In genomic region chr13:23429771-23430380, GRCm38 (mm10) we compare ENCODE assay signal across 9 mouse cellular contexts. TPM values are rescaled to one million over a fixed set of nuclear protein-coding genes. Genes with fewer than 3 reads are reported as not detected.
A peak's percentile ranks its signal among the peaks of the same experiment; 100 is the strongest.
DNase-seq lines count a peak whose midpoint lies in the region; ATAC-seq lines count a peak whose summit lies in the region.
"Had no signal": no experiment of that assay in that cellular context is flagged by ENCODE, and none has a peak within 500 bp of the region (broad histone marks: within the 10 kb centered on the region; RNA-seq: fewer than 3 reads in every experiment).

No protein-coding gene starts in this region.

- no peaks in the 10 kb centered on the region for H3K9me3 ChIP-seq in kidney, embryonic 14.5 days (ENCODE audit: control insufficient read depth, low read length)
- no peaks in the 10 kb centered on the region for H3K9me3 ChIP-seq in embryonic facial prominence, embryonic 11.5 days (replicated peaks; ENCODE audit: control insufficient read depth, low read length)
- no peaks in the 10 kb centered on the region for H3K9me3 ChIP-seq in intestine, embryonic 15.5 days
- no peaks in the 10 kb centered on the region for H3K9me3 ChIP-seq in neural tube, embryonic 12.5 days

- peak overlapping the region; percentile 84; the same call in 1 of the 2 replicates for H3K27ac ChIP-seq in kidney, embryonic 14.5 days (ENCODE audit: low read depth, low read length)
- H3K27ac ChIP-seq in embryonic facial prominence, embryonic 11.5 days (replicated peaks; ENCODE audit: low read depth, low read length) = no peak overlapping the region
- 0 out of 2 replicates have a peak overlapping the region, but pooled peaks have one; percentile 45 for H3K27ac ChIP-seq in intestine, embryonic 15.5 days
- no peak overlapping the region for H3K27ac ChIP-seq in neural tube, embryonic 12.5 days

- no peaks in the 10 kb centered on the region for H3K36me3 ChIP-seq in kidney, embryonic 14.5 days (ENCODE audit: control insufficient read depth, insufficient read depth, low read length)
- no peaks in the 10 kb centered on the region for H3K36me3 ChIP-seq in embryonic facial prominence, embryonic 11.5 days (replicated peaks; ENCODE audit: control insufficient read depth, insufficient read depth, low read depth, low read length)
- H3K36me3 ChIP-seq in intestine, embryonic 15.5 days = no peaks in the 10 kb centered on the region
- H3K36me3 ChIP-seq in neural tube, embryonic 12.5 days = no peaks in the 10 kb centered on the region

- peak overlapping the region; percentile 66; the same call in 1 of the 2 replicates for H3K9ac ChIP-seq in kidney, embryonic 14.5 days (ENCODE audit: low read depth, low read length)
- H3K9ac ChIP-seq in embryonic facial prominence, embryonic 11.5 days (replicated peaks; ENCODE audit: low read length) = peak overlapping the region; percentile 74
- H3K9ac ChIP-seq in intestine, embryonic 15.5 days = peak overlapping the region; percentile 48
- H3K9ac ChIP-seq in neural tube, embryonic 12.5 days = peak overlapping the region; percentile 61

- WGBS in kidney, embryonic 14.5 days = 37% methylated on average over 10 of the region's 10 CpGs
- WGBS in embryonic facial prominence, embryonic 11.5 days = 39% methylated on average over 10 of the region's 10 CpGs
- 25% methylated on average over 10 of the region's 10 CpGs for WGBS in intestine, embryonic 15.5 days
- 48% methylated on average over 10 of the region's 10 CpGs for WGBS in neural tube, embryonic 12.5 days

- peak overlapping the region; percentile 65 for H3K4me3 ChIP-seq in kidney, embryonic 14.5 days (ENCODE audit: low read length)
- H3K4me3 ChIP-seq in embryonic facial prominence, embryonic 11.5 days (ENCODE audit: low read depth, low read length) = peak overlapping the region; percentile 45
- peak overlapping the region; percentile 53 for H3K4me3 ChIP-seq in intestine, embryonic 15.5 days (replicated peaks)
- H3K4me3 ChIP-seq in neural tube, embryonic 12.5 days = peak overlapping the region; percentile 46

- no peaks in the 10 kb centered on the region for H3K27me3 ChIP-seq in kidney, embryonic 14.5 days (ENCODE audit: control insufficient read depth, insufficient read depth, low read length)
- H3K27me3 ChIP-seq in embryonic facial prominence, embryonic 11.5 days (ENCODE audit: control insufficient read depth, insufficient read depth, low read length) = no peaks in the 10 kb centered on the region
- H3K27me3 ChIP-seq in intestine, embryonic 15.5 days (replicated peaks) = no peaks in the 10 kb centered on the region
- H3K27me3 ChIP-seq in neural tube, embryonic 12.5 days (replicated peaks) = no peaks in the 10 kb centered on the region

- DNase-seq in kidney, adult 9 months = no peak
- DNase-seq in embryonic facial prominence, embryonic 11.5 days (ENCODE audit: low spot score) = no peak
- DNase-seq in gastrocnemius, postnatal 10 days = no peak
- no peak for DNase-seq in adrenal gland, postnatal 10 days
- no peak for DNase-seq in cerebellum, adult 9-10 months

- H3K4me2 ChIP-seq in kidney, embryonic 14.5 days (replicated peaks; ENCODE audit: low read depth, low read length) = peak overlapping the region; percentile 44
- H3K4me2 ChIP-seq in embryonic facial prominence, embryonic 11.5 days (ENCODE audit: low read depth, low read length) = peak overlapping the region; percentile 1
- H3K4me2 ChIP-seq in intestine, embryonic 15.5 days (replicated peaks) = peak overlapping the region; percentile 63
- peak overlapping the region; percentile 62 for H3K4me2 ChIP-seq in neural tube, embryonic 12.5 days (replicated peaks)

- 0 out of 2 replicates have a peak, but pooled peaks cover 16% of the 10 kb centered on the region for H3K4me1 ChIP-seq in kidney, embryonic 14.5 days (ENCODE audit: control insufficient read depth, insufficient read depth, low read length)
- H3K4me1 ChIP-seq in embryonic facial prominence, embryonic 11.5 days (ENCODE audit: control insufficient read depth, insufficient read depth, low read length) = no peaks in the 10 kb centered on the region
- H3K4me1 ChIP-seq in intestine, embryonic 15.5 days (replicated peaks) = no peaks in the 10 kb centered on the region
- peaks cover 9% of the 10 kb centered on the region; the same call in 1 of the 2 replicates for H3K4me1 ChIP-seq in neural tube, embryonic 12.5 days

- no peak for ATAC-seq in kidney, embryonic 14.5 days (ENCODE audit: low FRiP score, low TSS enrichment)
- no peak for ATAC-seq in embryonic facial prominence, embryonic 11.5 days (replicated peaks; ENCODE audit: insufficient number of reproducible peaks, low FRiP score, low TSS enrichment, low read depth)
- ATAC-seq in intestine, embryonic 15.5 days = no peak
- ATAC-seq in neural tube, embryonic 12.5 days (ENCODE audit: low FRiP score, low read depth) = no peak

RNA-seq across cellular contexts. Expression of gene Abt1, which starts 6.2 kb away (rescaled TPM):
- polyA plus RNA-seq in kidney, embryonic 14.5 days (2014; fragmentation: Nextera tagmentation; extraction: Ambion mirVana) = 12.5 and 13.5 TPM in 2 replicates
- polyA plus RNA-seq in embryonic facial prominence, embryonic 11.5 days (2014; fragmentation: Nextera tagmentation; extraction: Ambion mirVana) = 15.0 and 16.2 TPM in 2 replicates
- polyA plus RNA-seq in intestine, embryonic 15.5 days (2015; fragmentation: Nextera tagmentation; extraction: Ambion mirVana) = 11.2 TPM in 2 replicates
- polyA plus RNA-seq in neural tube, embryonic 12.5 days (2016; fragmentation: Nextera tagmentation; extraction: Ambion mirVana) = 11.4 TPM in 2 replicates
- 1 to 10 TPM; 4.8 to 5.3 TPM for total RNA-seq in gastrocnemius, postnatal 10 days (2021)
- 1 to 10 TPM; 6.1 to 7.1 TPM for total RNA-seq in adrenal gland, postnatal 10 days (2021)

RNA-seq across cellular contexts. Expression of gene Btn1a1, which starts 35.8 kb away (rescaled TPM):
- 0.09 TPM in 2 replicates for polyA plus RNA-seq in kidney, embryonic 14.5 days (2014; fragmentation: Nextera tagmentation; extraction: Ambion mirVana)
- 0.24 and 0.35 TPM in 2 replicates for polyA plus RNA-seq in embryonic facial prominence, embryonic 11.5 days (2014; fragmentation: Nextera tagmentation; extraction: Ambion mirVana)
- polyA plus RNA-seq in intestine, embryonic 15.5 days (2015; fragmentation: Nextera tagmentation; extraction: Ambion mirVana) = 0.08 and 0.11 TPM in 2 replicates
- polyA plus RNA-seq in neural tube, embryonic 12.5 days (2016; fragmentation: Nextera tagmentation; extraction: Ambion mirVana) = not detected in 2 replicates
- total RNA-seq in gastrocnemius, postnatal 10 days (2021) = not detected
- under 1 TPM in 1 of 2 experiments, not detected in 1; 0.55 TPM for total RNA-seq in adrenal gland, postnatal 10 days (2021)
- total RNA-seq: layer of hippocampus, postnatal 14 days had no signal

RNA-seq across cellular contexts. Expression of gene Btn2a2, which starts 58.8 kb away (rescaled TPM):
- polyA plus RNA-seq in kidney, embryonic 14.5 days (2014; fragmentation: Nextera tagmentation; extraction: Ambion mirVana) = 0.31 and 0.87 TPM in 2 replicates
- 1.1 and 1.4 TPM in 2 replicates for polyA plus RNA-seq in embryonic facial prominence, embryonic 11.5 days (2014; fragmentation: Nextera tagmentation; extraction: Ambion mirVana)
- 0.16 and 0.23 TPM in 2 replicates for polyA plus RNA-seq in intestine, embryonic 15.5 days (2015; fragmentation: Nextera tagmentation; extraction: Ambion mirVana)
- polyA plus RNA-seq in neural tube, embryonic 12.5 days (2016; fragmentation: Nextera tagmentation; extraction: Ambion mirVana) = 0.23 and 0.31 TPM in 2 replicates
- under 1 TPM in 1 of 2 experiments, not detected in 1; 0.11 TPM for total RNA-seq in gastrocnemius, postnatal 10 days (2021)
- total RNA-seq in adrenal gland, postnatal 10 days (2021) = not detected

Comparison
In these comparisons a context has a peak if more than half of its experiments do, and no peak if none do; other contexts are left out.
1. H3K27ac ChIP-seq: peak in kidney, embryonic 14.5 days (single experiment) and intestine, embryonic 15.5 days (single experiment); none in embryonic facial prominence, embryonic 11.5 days (single experiment) and neural tube, embryonic 12.5 days (single experiment).
2. H3K4me2 ChIP-seq: peak in every context shown above with its lines; median percentile 63 in intestine, embryonic 15.5 days; 62 in neural tube, embryonic 12.5 days; 44 in kidney, embryonic 14.5 days; 1 in embryonic facial prominence, embryonic 11.5 days.
3. Peak in every context shown above with its lines, with median percentiles within 50 percentile points of each other: H3K4me3 ChIP-seq and H3K9ac ChIP-seq.